Mouse (Mus musculus) olfactory bulb, adult 2 months (tissue): Measurements from ENCODE around the gene Aanat.

Experiments used
- CTCF ChIP-seq: fragments of 200-500 bp; IDR thresholded peaks from 2 replicates; pipeline ENCODE4 v1.5.1; 2012; ENCODE audit warnings: low read depth, mild to moderate bottlenecking, low read length, moderate library complexity; ENCODE audit not compliant: insufficient read depth
- POLR2A ChIP-seq: fragments of 200-500 bp; IDR thresholded peaks from 2 replicates; pipeline ENCODE4 v1.6.1; 2012; ENCODE audit warnings: mild to moderate bottlenecking, low read depth, low read length, moderate library complexity; ENCODE audit not compliant: insufficient read depth

DNA sequence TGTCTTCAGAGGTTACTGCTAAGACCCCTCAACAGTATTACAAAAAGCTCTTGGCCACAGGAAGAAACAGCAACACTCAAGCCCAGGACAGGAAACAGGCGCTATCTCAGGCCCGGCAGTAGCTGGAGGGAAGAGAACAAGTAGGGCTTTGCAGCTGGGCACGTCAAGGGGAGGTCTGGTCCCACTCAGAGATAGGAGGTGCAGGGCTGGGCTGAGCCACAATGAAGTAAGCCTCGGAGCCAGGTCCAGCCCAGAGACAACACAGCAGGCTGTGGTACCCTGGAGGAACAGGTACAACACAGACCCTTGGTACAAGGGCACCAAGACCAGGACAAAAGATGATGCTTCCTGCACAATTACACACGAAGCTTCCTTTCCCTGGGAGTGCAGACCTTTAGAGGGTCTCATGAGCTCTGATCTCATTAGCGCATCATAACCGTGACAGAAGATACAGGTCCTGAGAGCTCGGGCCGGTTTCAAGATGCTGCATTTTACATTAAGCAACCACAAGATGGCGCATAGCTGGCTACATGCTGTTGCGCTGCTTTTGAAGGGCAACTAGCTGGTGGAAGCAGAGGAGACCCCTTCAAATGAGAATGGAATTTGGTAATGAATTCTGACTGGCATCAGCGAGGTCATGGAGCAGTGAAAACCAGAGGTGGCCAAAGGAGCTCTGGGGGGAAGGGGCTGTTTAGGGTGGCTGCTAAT lies 31.9 kb upstream of the Aanat start:
- TF ChIP-seq CTCF (peak; percentile 3; the same call in 1 of the 2 replicates), POLR2A (no peak)
